Mouse (Mus musculus) embryonic facial prominence, embryonic 15.5 days (tissue): Measurements from ENCODE around the gene Gm20920. TPM values are rescaled to one million over a fixed set of nuclear protein-coding genes. Genes with fewer than 3 reads are reported as not detected.
"Not testable (repeated sequence)": the region's sequence is repeated elsewhere in the genome, so short reads cannot be mapped to it uniquely, and the experiment has no call there.

Experiments used
- ATAC-seq: fragments of 200-750 bp; cut with Nextera tagmentation; 2 replicates; pipeline ENCODE4 v1.8.0; 2017; ENCODE audit warnings: low read depth, moderate TSS enrichment; ENCODE audit not compliant: insufficient number of reproducible peaks, low FRiP score, low TSS enrichment
- H3K27ac ChIP-seq: fragments of 300-500 bp; sonication (generic); replicated peaks from 2 replicates; pipeline ENCODE4 v1.5.1; 2015; ENCODE audit warnings: mild to moderate bottlenecking, inconsistent platforms
- H3K27me3 ChIP-seq: fragments of 300-500 bp; sonication (generic); 2 replicates; pipeline ENCODE4 v1.6.1; 2015; ENCODE audit warnings: inconsistent platforms
- H3K36me3 ChIP-seq: fragments of 300-500 bp; sonication (generic); 2 replicates; pipeline ENCODE4 v1.6.1; 2015; ENCODE audit warnings: mild to moderate bottlenecking, inconsistent platforms
- H3K4me1 ChIP-seq: fragments of 300-500 bp; sonication (generic); 2 replicates; pipeline ENCODE4 v1.6.1; 2015; ENCODE audit warnings: inconsistent platforms
- H3K4me2 ChIP-seq: fragments of 300-500 bp; sonication (generic); replicated peaks from 2 replicates; pipeline ENCODE4 v1.6.1; 2015; ENCODE audit warnings: mild to moderate bottlenecking, inconsistent platforms
- H3K4me3 ChIP-seq: fragments of 300-500 bp; sonication (generic); replicated peaks from 2 replicates; pipeline ENCODE4 v1.5.1; 2015; ENCODE audit warnings: mild to moderate bottlenecking, inconsistent platforms
- H3K9ac ChIP-seq: fragments of 300-500 bp; sonication (generic); 2 replicates; pipeline ENCODE4 v1.6.1; 2015; ENCODE audit warnings: inconsistent platforms
- H3K9me3 ChIP-seq: fragments of 300-500 bp; sonication (generic); replicated peaks from 2 replicates; pipeline ENCODE4 v1.6.1; 2016; ENCODE audit warnings: inconsistent platforms
- WGBS: fragments of 180-500 bp; shearing (Covaris S2); methylation state at CpG from one replicate; pipeline ENCODE4 v1.1.7; 2015; 5-methylcytosine and 5-hydroxymethylcytosine counted together
- polyA plus RNA-seq: library from polyadenylated mRNA; unstranded; fragments of >200 nt; fragmentation: Nextera tagmentation; extraction: Ambion mirVana; gene quantifications from 2 replicates; pipeline ENCODE4 v1.2.1, GENCODE M21; 2015

The Gm20920 gene
- polyA plus RNA-seq, result not detected in 2 replicates

DNA sequence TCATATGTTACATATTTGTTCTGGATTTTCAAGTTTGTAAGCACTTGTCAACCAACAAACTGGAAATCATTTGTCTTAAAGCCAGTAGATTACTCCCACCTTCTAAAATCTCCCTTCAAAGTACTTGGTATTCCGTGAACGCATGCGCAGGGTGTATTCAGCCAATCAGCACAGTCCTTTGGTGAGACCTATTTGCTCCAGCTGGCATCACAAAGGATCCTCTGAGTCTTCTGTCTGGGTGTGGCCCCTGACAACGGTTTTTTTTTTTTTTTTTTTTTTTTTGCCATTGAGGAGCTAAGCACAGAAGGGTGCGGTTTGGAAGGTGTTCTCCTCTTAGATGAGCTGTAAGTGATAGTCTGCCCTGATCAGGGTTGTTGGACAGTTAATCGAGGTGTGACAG, at the start of gene Gm20920:
TSS of gene Gm20920 (plus strand) at position 301 of the 400 bp plus-strand sequence.
- not testable (repeated sequence) for H3K9ac ChIP-seq, H3K27me3 ChIP-seq, H3K4me3 ChIP-seq, H3K36me3 ChIP-seq, H3K4me1 ChIP-seq, H3K9me3 ChIP-seq, H3K4me2 ChIP-seq, H3K27ac ChIP-seq, ATAC-seq
- WGBS, result no CpG with 5 or more reads among the region's 6 CpGs
